Mouse (Mus musculus): ENCODE measurements around the gene Pbp2. TPM values are rescaled to one million over a fixed set of nuclear protein-coding genes. Genes with fewer than 3 reads are reported as not detected.

Pbp2 gene
- polyA plus RNA-seq, 1 experiment from 2014 or later = not detected

- Histone ChIP-seq H3K4me3 (ENCODE audit: control insufficient read depth in 1 of 2, insufficient read depth in 1 of 2, low read depth in 1 of 2, low read length in 2 of 2) (no peak overlapping the region), H3K36me3 (ENCODE audit: control insufficient read depth, insufficient read depth, low read length) (no peaks in the 10 kb centered on the region)
- no peak for ATAC-seq (ENCODE audit: insufficient number of reproducible peaks, insufficient read depth, low FRiP score, low read depth)
Measured at GRCm38 (mm10) chr6:135279856-135280255, 30.3 kb downstream of the Pbp2 start.

GRCm38 (mm10) chr6:135279286-135279685 lies 30.9 kb downstream of the Pbp2 start:
- Histone ChIP-seq H3K4me3 (ENCODE audit: control insufficient read depth in 1 of 2, insufficient read depth in 1 of 2, low read depth in 1 of 2, low read length in 2 of 2) (no peak overlapping the region), H3K9ac (ENCODE audit: low read length) (no peak overlapping the region), H3K4me2 (ENCODE audit: low read length) (no peak overlapping the region), H3K27me3 (ENCODE audit: control insufficient read depth, insufficient read depth, low read length) (no peaks in the 10 kb centered on the region), H3K36me3 (ENCODE audit: control insufficient read depth, insufficient read depth, low read length) (no peaks in the 10 kb centered on the region), H3K9me3 (ENCODE audit: control insufficient read depth, low read length) (no peaks in the 10 kb centered on the region), H3K27ac (replicated peaks in 1 of 2; ENCODE audit: control insufficient read depth in 1 of 2, insufficient read depth in 1 of 2, low read depth in 2 of 2, low read length in 2 of 2) (no peak overlapping the region), H3K4me1 (ENCODE audit: control insufficient read depth in 2 of 2, insufficient read depth in 2 of 2, low read length in 2 of 2) (no peaks in the 10 kb centered on the region; a peak in 1 of 4 replicates)
- 66% methylated on average over 5 of the region's 5 CpGs for WGBS
- no peak for ATAC-seq (ENCODE audit: insufficient number of reproducible peaks, insufficient read depth, low FRiP score, low read depth)

More at GRCm38 (mm10) chr6:135279856-135280255, 30.3 kb downstream of the Pbp2 start:
- H3K9ac ChIP-seq (ENCODE audit: low read length) = no peak overlapping the region
- H3K27me3 ChIP-seq (ENCODE audit: control insufficient read depth, insufficient read depth, low read length) = no peaks in the 10 kb centered on the region
- 52% methylated on average over 10 of the region's 10 CpGs for WGBS
- H3K4me2 ChIP-seq (ENCODE audit: low read length) = no peak overlapping the region
- H3K9me3 ChIP-seq (ENCODE audit: control insufficient read depth, low read length) = no peaks in the 10 kb centered on the region
- H3K4me1 ChIP-seq (ENCODE audit: control insufficient read depth in 2 of 2, insufficient read depth in 2 of 2, low read length in 2 of 2) = no peaks in the 10 kb centered on the region; a peak in 1 of 4 replicates
- no peak overlapping the region for H3K27ac ChIP-seq (replicated peaks in 1 of 2; ENCODE audit: control insufficient read depth in 1 of 2, insufficient read depth in 1 of 2, low read depth in 2 of 2, low read length in 2 of 2)

GRCm38 (mm10) chr6:135278302-135278701 lies 31.9 kb downstream of the Pbp2 start:
- Histone ChIP-seq H3K4me2 (ENCODE audit: low read length) (no peak overlapping the region), H3K27ac (replicated peaks in 1 of 2; ENCODE audit: control insufficient read depth in 1 of 2, insufficient read depth in 1 of 2, low read depth in 2 of 2, low read length in 2 of 2) (no peak overlapping the region), H3K9me3 (ENCODE audit: control insufficient read depth, low read length) (no peaks in the 10 kb centered on the region), H3K4me3 (ENCODE audit: control insufficient read depth in 1 of 2, insufficient read depth in 1 of 2, low read depth in 1 of 2, low read length in 2 of 2) (no peak overlapping the region), H3K36me3 (ENCODE audit: control insufficient read depth, insufficient read depth, low read length) (no peaks in the 10 kb centered on the region), H3K4me1 (ENCODE audit: control insufficient read depth in 2 of 2, insufficient read depth in 2 of 2, low read length in 2 of 2) (peaks cover 0 to 2% of the 10 kb centered on the region in 2 experiments; a peak in 1 of 4 replicates), H3K27me3 (ENCODE audit: control insufficient read depth, insufficient read depth, low read length) (no peaks in the 10 kb centered on the region), H3K9ac (ENCODE audit: low read length) (no peak overlapping the region)
- no peak for ATAC-seq (ENCODE audit: insufficient number of reproducible peaks, insufficient read depth, low FRiP score, low read depth)
- 85% methylated on average over 6 of the region's 6 CpGs for WGBS

- Histone ChIP-seq H3K27me3 (ENCODE audit: control insufficient read depth, insufficient read depth, low read length) (no peaks in the 10 kb centered on the region), H3K9me3 (ENCODE audit: control insufficient read depth, low read length) (no peaks in the 10 kb centered on the region), H3K4me3 (ENCODE audit: control insufficient read depth in 1 of 2, insufficient read depth in 1 of 2, low read depth in 1 of 2, low read length in 2 of 2) (no peak overlapping the region), H3K36me3 (ENCODE audit: control insufficient read depth, insufficient read depth, low read length) (no peaks in the 10 kb centered on the region), H3K4me2 (ENCODE audit: low read length) (no peak overlapping the region), H3K9ac (ENCODE audit: low read length) (no peak overlapping the region), H3K4me1 (ENCODE audit: control insufficient read depth in 2 of 2, insufficient read depth in 2 of 2, low read length in 2 of 2) (peaks cover 2 to 5% of the 10 kb centered on the region in 2 experiments; a peak in 1 of 4 replicates), H3K27ac (replicated peaks in 1 of 2; ENCODE audit: control insufficient read depth in 1 of 2, insufficient read depth in 1 of 2, low read depth in 2 of 2, low read length in 2 of 2) (no peak overlapping the region)
- no peak for ATAC-seq (ENCODE audit: insufficient number of reproducible peaks, insufficient read depth, low FRiP score, low read depth)
- WGBS = 55% methylated on average over 6 of the region's 6 CpGs
Measured at GRCm38 (mm10) chr6:135276474-135277295, 33.5 kb downstream of the Pbp2 start.

GRCm38 (mm10) chr6:135275231-135275630 lies 35.0 kb downstream of the Pbp2 start:
- Histone ChIP-seq H3K9me3 (ENCODE audit: control insufficient read depth, low read length) (no peaks in the 10 kb centered on the region), H3K4me1 (ENCODE audit: control insufficient read depth in 2 of 2, insufficient read depth in 2 of 2, low read length in 2 of 2) (peaks cover 5 to 6% of the 10 kb centered on the region in 2 experiments; a peak in 2 of 4 replicates), H3K27ac (replicated peaks in 1 of 2; ENCODE audit: control insufficient read depth in 1 of 2, insufficient read depth in 1 of 2, low read depth in 2 of 2, low read length in 2 of 2) (no peak overlapping the region), H3K36me3 (ENCODE audit: control insufficient read depth, insufficient read depth, low read length) (no peaks in the 10 kb centered on the region), H3K4me3 (ENCODE audit: control insufficient read depth in 1 of 2, insufficient read depth in 1 of 2, low read depth in 1 of 2, low read length in 2 of 2) (no peak overlapping the region), H3K9ac (ENCODE audit: low read length) (no peak overlapping the region), H3K27me3 (ENCODE audit: control insufficient read depth, insufficient read depth, low read length) (no peaks in the 10 kb centered on the region), H3K4me2 (ENCODE audit: low read length) (no peak overlapping the region)
- no peak for ATAC-seq (ENCODE audit: insufficient number of reproducible peaks, insufficient read depth, low FRiP score, low read depth)
- 43% methylated on average over 4 of the region's 4 CpGs for WGBS

GRCm38 (mm10) chr6:135273066-135273465 lies 37.1 kb downstream of the Pbp2 start:
- Histone ChIP-seq H3K4me1 (ENCODE audit: control insufficient read depth in 2 of 2, insufficient read depth in 2 of 2, low read length in 2 of 2) (peaks cover 5 to 6% of the 10 kb centered on the region in 2 experiments; a peak in 2 of 4 replicates), H3K4me3 (ENCODE audit: control insufficient read depth in 1 of 2, insufficient read depth in 1 of 2, low read depth in 1 of 2, low read length in 2 of 2) (no peak overlapping the region), H3K27ac (replicated peaks in 1 of 2; ENCODE audit: control insufficient read depth in 1 of 2, insufficient read depth in 1 of 2, low read depth in 2 of 2, low read length in 2 of 2) (no peak overlapping the region), H3K9me3 (ENCODE audit: control insufficient read depth, low read length) (no peaks in the 10 kb centered on the region), H3K4me2 (ENCODE audit: low read length) (no peak overlapping the region), H3K36me3 (ENCODE audit: control insufficient read depth, insufficient read depth, low read length) (no peaks in the 10 kb centered on the region), H3K27me3 (ENCODE audit: control insufficient read depth, insufficient read depth, low read length) (no peaks in the 10 kb centered on the region), H3K9ac (ENCODE audit: low read length) (no peak overlapping the region)
- no peak for ATAC-seq (ENCODE audit: insufficient number of reproducible peaks, insufficient read depth, low FRiP score, low read depth)
- WGBS = 87% methylated on average over 6 of the region's 6 CpGs

- Histone ChIP-seq H3K4me3 (ENCODE audit: control insufficient read depth in 1 of 2, insufficient read depth in 1 of 2, low read depth in 1 of 2, low read length in 2 of 2) (no peak overlapping the region), H3K27ac (replicated peaks in 1 of 2; ENCODE audit: control insufficient read depth in 1 of 2, insufficient read depth in 1 of 2, low read depth in 2 of 2, low read length in 2 of 2) (no peak overlapping the region), H3K9ac (ENCODE audit: low read length) (no peak overlapping the region), H3K36me3 (ENCODE audit: control insufficient read depth, insufficient read depth, low read length) (no peaks in the 10 kb centered on the region), H3K4me2 (ENCODE audit: low read length) (no peak overlapping the region), H3K9me3 (ENCODE audit: control insufficient read depth, low read length) (no peaks in the 10 kb centered on the region), H3K27me3 (ENCODE audit: control insufficient read depth, insufficient read depth, low read length) (no peaks in the 10 kb centered on the region), H3K4me1 (ENCODE audit: control insufficient read depth in 2 of 2, insufficient read depth in 2 of 2, low read length in 2 of 2) (peaks cover 5 to 6% of the 10 kb centered on the region in 2 experiments; a peak in 2 of 4 replicates)
- 71% methylated on average over 2 of the region's 2 CpGs for whole genome bisulfite sequencing
- ATAC-seq (ENCODE audit: insufficient number of reproducible peaks, insufficient read depth, low FRiP score, low read depth) = no peak
Measured at GRCm38 (mm10) chr6:135271761-135272160, 38.4 kb downstream of the Pbp2 start.
